Mouse (Mus musculus) cerebellum, adult 9-10 months (tissue): ENCODE data around the gene Treml1.

Experiments used
- DNase-seq: peaks from one replicate; pipeline ENCODE4 v3.0.0; 2022

Gene Treml1

DNA sequence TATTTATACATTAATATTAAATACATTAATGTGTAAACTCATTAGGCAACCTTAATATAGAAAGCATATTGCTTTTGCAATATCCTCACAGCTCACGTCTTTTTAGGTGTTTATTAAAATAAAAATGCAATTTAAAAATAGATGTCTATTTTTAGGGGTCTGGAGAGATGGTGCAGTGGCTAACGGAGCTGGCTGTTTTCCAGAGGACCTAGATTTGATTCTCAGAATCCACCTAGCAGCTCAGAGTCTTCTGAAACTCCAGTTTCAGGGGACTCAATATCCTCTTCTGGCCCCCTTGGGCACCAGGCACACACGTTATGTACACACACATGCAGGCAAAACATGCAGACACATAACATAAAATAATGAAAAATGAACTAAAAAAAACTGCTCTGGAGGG is 2.6 kb downstream of the Treml1 start:
- no peak for DNase-seq

DNA sequence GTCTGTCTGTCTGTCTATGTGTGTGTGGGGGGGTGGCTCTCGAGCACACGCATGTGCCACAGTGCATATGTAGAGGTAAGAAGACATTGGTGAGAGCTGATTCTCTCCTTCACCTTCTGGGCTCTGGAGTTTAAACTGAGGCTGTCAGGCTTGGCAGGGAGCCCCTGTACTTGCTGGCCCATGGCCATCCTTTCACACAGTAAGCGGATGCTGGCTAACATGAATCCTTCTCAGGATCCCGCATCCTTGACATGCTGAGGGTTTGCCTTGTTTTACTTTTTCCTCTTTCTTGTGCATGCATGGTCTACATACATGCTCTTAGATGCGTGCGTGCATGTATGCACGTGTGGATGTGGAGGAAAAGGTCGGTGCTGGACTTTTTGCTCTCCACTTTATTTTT is 3.2 kb downstream of the Treml1 start:
- DNase-seq, result peak; percentile 24

DNA sequence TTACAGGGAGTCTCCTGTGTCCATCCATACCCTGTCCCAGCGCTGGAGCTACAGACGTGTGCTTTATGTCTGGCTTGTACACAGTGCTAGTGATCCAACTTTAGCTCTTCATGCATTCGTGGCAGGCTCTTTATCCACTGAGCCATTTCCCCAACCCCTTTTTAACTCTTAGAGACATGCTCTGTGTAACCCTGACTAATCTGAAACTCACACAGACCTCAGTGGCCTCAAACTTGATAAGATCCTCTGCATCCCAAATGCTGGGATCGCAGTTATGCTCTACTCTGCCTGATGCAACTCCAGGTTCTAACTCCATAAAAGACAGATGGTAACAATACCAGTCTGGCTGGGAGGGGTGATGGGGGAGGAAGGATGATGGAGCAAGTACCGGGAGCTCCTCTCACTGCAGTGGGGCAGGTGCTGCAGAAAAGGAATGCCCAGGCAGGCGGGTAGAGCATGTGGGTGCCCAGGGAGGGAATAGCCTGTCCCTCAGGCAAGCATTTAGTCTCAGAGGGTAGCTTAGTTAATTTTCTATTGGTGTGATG is 3.8 kb downstream of the Treml1 start:
- DNase-seq, result no peak

DNA sequence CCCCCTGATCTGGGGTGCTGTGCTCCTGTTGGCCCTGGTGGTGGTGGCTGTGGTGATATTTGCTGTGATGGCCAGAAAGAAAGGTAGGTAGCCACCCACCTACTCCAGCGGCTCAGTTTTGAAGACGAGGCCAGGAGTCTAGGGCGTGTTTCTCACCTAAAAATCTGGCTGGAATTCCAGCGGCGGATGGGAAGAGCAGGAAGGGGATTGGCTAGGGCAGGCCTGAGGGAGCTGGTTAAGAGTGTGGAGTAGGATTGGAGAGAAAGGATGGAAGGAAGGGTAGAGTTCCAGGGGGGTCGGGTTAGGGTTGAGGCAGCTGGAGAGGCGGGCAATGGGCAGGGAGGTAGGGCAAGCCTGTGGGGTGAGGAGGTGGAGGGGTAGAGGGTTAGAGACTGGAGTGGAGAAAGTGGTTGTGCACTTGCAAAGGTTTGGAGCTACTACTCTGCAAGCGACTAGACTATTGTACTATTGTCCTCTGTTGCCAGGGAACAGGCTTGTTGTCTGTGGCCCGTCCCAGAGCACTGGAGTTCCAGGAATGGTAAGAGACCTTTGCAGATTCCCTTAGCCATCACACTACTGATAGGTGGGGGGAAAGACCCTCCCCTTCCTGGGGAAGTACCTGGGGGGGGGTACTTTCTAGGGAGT is 5.9 kb downstream of the Treml1 start:
- DNase-seq, result no peak

DNA sequence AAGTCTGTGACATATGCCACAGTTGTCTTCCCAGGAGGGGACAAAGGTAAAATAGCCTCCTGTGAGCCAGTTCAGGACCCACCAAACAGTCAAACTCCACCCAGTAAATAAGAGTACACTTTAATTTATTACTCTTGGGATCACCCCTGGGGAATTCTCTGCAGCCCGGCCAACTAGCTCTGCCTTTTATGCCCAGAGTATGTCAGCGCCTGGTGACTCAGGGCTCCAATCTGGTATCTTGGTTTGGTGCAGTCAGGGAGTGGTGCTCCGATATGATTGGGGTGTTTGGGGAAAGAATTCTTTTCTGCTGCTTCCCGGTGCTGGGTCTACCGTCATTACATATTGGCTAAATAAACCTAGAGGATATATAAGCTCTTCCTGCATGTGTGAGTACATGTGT is 7.1 kb downstream of the Treml1 start:
- DNase-seq, result no peak

DNA sequence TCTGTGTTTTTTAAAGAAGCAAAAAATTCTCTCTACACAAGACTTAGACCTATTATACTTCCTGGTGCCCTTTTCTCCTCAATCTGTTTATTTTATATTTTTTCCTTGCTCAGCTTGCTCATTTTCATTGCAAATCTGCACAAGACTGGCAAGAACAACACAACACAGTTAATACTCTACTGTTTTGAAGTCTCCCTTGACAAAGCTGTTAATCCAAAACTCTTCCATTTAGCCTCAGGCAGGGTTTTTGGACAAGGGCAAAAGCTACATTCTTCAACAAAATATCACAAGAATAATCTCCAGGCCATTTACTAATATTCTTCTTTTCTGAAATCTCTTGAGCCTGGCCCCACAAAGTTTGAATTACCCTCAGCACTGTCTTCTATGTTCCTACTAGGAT is 11.9 kb downstream of the Treml1 start:
- DNase-seq, result no peak

DNA sequence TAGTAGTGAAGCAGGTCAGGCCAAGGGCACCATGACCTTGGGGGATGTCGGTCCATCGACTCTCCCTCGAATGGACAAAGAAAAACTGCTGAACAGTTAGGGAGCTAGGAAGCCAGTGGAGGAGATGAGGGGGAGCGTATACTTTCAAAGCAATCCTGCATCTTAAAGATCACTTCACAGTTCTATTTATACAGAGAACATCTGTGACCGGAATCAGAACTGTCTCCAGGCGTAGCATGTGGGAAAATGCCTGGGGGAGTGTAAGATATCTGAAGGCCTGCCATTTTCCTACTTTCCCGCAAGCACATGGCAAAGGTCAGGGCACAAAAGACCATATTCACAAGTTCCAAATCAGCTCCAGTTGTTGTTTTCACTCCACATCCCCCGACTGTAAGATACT is 13.3 kb downstream of the Treml1 start:
- DNase-seq, result no peak

DNA sequence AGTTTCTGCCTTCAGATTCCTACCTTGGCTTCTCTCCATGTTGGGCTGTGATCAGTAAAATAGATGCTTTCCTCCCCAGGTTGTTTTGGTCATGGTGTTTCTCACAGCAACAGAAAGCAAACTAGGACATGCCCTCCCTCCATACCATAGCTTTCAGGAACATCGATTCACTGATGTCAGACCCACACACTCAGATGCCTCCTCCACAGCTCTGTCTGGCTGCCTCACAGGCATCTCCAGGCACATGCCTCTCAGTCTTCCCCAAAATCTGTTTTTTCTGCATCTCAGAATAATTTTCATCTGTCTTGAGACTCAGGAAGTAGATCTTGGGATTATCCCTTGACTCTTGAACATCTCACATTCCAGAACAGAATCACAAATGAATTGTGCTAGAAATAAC is 16.4 kb downstream of the Treml1 start:
- DNase-seq, result no peak

DNA sequence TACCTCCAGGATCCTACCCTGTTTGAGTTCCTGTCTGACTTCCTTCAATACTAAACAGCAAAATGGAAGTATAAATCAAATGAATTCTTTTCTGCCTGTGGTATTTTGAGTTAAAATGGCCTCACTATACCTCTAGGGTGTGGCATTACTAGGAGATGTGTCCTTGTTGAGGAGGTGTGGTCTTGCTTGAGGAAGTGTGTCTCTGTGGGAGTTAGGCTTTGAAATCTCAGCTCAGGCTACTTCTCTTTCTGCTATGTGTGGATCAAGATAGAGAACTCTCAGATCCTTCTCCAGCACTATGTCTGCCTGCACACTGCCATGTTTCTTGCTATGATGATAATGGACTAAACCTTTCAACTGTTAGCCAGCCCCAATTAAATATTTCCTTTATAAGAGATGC is 19.3 kb downstream of the Treml1 start:
- no peak for DNase-seq

DNA sequence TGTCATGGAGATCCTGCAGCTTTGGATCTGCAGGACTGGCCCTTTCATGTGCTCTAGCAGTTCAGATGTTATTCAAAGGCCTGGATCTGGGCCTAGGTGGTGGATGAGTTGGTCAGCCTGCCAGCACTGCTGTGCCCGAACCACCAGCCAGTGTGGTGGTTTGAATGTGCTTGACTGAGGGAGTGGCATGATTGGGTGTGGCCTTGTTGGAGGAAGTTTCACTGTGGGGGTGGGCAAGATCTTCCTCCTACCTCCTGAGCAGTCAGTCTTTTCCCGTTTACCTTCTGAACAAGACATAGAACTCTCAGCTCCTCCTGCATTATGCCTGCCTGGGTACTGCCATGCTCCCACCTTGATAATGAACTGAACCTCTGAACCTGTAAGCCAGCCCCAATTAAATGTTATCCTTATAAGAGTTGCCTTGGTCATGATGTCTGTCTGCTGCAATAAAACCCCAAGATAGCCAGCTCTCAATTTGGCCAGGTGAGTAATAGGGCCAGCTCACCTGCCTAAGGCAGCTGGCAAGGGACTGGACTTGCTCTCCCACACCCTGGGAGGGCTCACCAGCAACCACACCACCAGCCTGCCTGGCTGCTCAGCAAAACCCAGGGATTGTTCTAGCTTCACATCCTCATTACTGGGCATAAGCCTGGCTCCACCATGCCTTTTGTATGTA is 26.2 kb downstream of the Treml1 start:
- DNase-seq, result no peak

DNA sequence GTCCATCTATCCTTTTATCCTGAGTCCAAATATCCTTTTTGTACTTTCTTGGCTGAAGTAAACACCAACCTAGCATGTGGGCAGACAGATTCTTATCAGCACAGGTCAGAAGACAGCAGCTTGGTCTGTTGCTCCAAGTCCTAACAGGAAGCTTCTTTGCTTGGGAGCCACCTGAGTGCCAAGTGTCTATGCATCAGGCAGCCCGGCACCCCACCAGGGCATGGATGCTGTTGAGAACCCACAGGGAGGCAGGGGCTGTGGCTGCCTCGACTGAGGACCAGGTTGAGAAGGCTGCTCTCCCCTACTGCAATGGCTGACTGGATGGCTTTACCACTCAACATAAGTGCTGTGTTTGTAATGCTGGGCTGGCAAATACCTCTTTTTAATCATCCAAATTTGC is 28.9 kb downstream of the Treml1 start:
- no peak for DNase-seq

DNA sequence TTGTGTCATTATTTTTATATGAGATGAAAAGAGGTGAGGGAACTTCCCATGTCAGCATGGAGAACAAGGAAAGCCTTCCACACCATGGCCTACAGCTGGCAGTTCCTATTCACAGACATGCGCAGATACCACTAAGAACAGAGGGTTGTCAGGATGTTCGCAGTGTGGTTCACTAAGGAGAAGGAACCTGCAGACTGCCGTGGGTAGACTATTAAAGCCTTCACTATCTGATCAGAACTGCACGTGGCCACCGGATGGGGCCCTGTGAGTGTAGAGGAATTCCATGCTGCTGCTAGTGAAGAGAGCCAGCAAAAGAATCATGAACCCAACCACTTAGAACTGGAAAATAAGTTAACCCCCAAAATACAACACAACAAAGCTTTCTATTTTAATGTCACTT is 29.7 kb downstream of the Treml1 start:
- no peak for DNase-seq

DNA sequence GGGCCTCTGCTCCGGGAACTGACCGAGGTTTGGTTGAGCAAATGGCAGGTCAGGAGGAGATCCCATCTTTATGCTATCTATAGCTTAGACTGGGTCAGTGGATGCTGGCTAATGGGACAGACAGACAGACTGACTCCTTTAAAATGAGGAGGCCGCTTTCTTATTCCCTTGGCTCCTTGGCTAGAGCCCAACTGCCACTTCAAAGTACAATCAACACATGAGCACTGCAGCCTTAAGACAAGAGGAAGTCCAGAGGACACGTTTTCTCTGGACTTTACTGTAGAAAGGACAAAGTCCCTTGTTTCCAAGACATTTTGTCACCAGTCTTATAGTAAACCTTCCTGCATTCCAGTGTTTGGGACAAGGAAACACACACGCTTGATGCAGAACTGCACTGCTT is 31.7 kb downstream of the Treml1 start:
- DNase-seq, result no peak

DNA sequence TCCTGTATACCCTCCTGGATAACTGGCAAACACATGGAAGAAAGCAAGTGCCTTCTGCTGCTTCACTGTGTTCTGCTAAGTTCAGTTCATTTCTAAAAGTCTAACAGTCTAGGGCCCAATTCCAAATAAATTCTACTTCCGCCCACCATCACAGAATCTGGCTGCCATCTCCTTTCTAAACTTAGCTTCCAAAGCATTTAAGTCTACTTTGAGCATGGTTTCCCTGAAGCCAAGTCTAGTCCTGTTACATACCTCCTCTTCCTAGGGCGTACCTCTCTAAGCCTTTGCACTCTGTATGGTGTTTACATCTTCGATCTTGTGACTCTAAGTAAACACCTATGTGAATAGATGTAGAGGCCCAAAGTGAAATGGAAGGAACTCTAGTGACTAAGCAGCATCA is 32.9 kb downstream of the Treml1 start:
- no peak for DNase-seq

DNA sequence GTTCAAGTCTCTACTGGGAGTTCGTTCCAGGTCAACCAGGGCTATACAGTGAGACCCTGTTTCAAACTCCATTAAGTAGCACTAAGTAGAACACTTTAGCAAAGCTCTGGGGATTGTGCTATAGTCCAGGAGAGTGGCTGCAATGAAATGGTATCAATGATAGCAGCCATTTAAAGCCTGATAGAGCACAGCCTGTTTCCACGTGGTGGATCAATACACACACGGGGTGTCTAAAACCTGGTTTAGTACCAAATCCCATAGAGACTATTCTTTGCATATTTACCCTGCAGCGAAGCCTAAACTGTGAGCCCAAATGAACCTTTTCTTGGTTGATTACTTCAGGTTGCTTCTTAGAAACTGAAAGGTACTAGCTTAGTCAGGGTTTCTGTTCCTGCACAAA is 42.0 kb downstream of the Treml1 start:
- no peak for DNase-seq

DNA sequence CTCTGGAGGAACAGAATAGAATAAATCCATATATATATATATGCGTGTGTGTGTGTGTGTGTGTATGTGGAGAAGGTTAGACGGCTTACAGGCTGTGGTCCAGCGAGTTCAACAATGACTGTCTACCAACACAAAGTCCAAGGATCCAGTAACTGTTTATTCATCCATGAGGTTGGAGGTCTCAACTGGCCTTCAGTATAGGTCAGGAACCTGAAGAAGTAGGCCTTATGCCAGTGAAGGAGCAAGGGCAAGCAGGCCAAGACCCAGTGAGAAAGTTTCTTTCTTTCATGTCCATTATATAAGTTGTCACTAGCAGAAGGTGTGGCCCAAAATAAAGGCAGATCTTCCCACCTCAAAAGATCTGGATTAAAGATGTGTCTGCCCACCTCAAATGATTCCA is 43.0 kb downstream of the Treml1 start:
- DNase-seq, result no peak

DNA sequence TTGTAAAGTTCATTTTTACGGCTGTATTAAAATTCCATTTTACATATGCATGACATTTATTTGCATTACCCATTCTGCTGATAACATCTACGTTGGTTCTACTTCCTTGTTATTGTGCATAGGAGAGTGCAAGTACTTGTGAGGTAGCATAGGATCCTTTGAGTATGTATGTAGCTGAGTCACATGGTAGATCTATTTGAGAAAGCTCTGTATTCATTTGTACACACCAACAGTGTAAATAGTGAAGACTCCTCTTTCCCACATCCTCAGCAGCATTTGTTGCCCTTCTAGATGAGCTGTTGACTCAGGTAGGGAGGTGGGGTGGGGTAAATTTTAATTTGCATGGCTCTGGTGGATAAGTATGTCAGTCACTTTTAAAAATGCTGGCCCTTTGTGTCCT is 44.1 kb downstream of the Treml1 start:
- DNase-seq, result no peak

DNA sequence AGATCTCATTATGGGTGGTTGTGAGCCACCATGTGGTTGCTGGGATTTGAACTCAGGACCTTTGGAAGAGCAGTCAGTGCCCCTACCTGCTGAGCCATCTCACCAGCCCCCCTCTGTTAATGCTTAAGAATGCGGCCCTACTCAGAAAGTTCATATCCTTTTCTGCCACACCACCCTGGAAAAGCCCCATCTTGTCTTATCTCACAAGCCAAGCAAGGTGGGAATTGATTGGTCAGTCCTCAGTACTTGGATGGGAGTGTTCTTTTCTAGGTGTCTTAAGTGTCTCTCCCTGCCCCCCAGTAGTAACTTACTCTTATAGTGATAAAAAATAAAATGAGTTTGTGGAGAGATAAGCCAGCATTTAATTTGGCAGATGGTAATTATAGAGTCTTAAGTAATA is 45.0 kb downstream of the Treml1 start:
- no peak for DNase-seq

DNA sequence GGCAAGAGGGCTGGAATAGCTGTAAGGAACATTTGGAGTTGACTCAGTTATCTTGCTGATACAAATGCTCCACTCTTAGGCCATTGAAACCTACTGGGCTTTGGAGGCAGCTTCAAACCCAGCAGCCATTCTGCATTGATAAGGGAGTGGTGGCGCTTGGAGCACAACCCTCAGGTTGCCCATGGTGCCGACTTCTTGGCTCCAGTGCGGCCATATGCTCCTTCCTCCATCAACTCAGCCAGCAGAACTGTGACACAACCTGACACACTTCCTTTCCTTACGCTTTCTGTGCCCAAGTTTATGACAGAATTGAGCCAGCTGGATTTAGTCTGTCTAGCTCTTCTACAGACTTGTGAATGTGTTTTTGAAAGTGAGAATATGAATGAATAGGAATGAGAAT is 47.4 kb downstream of the Treml1 start:
- peak; percentile 44 for DNase-seq

DNA sequence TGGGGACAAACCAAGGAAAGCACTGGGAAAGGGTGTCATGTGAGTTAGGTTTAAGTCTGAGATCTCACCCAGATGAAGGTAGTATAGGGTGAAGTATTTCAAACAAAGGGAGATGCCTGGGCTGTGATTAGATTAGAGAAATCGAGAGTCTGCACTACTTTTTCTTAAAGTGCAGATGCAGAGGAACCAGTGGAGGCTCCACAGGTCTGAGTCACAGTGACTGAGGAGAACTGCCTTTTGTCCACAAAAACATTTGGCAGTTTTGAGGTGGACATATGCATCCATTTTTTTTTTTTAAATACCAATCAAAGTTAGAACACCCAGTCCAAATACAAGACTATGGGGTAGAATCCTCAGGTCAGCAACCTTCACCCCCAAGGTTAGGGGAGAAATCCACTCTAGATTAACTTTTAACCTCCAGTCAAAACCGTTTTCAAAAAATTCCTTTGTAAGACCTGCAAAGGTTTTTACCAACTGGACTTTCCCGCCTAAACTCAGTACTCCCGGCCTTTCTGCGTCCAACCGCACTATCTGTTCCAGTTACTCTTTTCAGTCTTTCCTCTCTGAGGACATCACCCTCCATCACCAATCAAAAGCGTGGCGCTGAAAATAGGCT is 48.3 kb downstream of the Treml1 start:
- no peak for DNase-seq

DNA sequence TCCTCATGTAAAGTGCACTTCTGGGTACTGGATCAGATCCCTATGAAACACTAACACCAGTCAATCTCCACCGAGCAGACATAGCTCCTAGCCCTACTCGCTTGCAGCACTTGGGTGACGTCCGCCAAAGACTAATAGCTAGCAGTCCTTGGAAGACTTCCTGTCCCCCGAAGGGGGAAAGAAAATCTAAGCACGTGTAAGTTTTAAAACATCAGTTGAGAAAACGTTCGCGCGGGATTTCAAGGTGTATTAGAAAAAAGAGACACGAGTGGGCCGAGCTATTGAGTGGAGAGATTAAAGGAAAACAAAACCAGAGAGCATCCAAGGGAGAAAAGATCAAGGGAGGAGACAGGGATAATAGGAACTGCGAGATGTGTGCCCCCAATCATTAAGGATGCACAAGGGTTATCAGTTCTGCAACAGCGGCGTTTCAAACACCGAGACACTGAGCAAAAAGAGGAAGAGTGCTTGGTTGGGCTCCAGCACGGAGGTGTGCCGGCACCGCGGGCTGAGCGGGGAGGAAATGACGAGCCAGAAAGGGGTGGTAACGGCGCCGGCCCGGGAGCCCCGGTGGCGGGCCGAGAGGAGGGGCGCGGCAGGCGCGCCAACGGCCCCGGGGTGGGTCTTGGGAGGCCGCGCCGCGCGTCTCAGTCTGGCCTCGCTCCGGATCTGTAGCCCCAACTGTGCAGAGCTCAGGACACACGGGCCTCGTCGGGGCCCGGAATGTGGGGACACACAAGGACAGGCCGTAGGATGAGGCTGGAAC is 49.0 kb downstream of the Treml1 start:
- peak; percentile 82 for DNase-seq

DNA sequence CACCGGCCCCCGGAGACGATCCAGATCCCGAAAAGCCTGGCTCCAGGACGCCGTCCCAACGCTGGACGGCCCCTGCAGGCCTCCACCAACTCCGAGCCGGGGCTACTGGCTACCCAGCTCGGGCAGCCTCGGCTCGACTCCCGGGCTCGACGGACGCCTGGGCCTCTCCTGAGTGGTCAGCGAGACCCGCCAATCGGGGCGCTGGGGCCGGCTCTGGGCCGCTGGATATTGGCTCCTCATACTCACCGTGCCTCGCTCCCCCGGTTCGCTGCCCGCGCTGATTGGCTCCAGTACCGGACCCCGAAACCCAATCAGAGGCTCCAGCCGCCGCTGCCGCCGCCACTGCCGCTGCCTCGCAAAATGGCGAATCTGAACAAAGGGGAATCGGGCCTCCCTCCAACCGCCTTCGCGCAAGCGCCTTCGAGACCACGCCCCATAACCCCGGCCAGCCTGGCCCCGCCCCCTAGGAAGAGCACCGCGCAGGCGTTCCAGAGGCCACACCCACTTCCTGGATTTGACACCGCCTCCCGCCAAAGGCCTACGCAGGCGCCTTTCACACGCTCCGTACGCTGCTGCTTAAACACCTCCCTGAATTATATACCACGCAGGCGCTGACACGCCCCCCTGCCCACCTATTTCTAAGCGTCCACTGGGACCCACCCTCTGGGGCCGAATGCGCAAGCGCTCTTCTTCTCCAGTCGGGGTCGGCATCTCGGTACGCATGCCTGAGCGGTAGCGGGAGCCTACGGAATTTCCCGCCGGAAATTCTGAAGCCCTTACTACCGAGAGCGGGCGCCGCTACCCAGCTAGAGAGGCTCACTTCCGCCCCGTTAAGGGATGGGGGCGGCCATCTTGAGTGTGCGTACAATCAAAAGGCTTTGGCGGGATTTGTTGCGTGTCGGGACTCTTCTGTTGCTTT is 49.9 kb downstream of the Treml1 start, which contains the start of the genes Nfya and Oard1:
Gene Nfya (minus strand): TSS at position 527 of the 919 bp plus-strand sequence.
Gene Oard1 (plus strand): TSS at position 635 of the 919 bp plus-strand sequence.
- peak; percentile 100 for DNase-seq
